Mouse (Mus musculus) stomach, embryonic 16.5 days (tissue): ENCODE measurements at regions not wholly inside any gene's neighbourhood (a gene's known extent, or its start where the extent isn't known, plus 50 kb on each side); places are given as distances from the start of the nearest gene placed in this dataset.

Experiments used
- ATAC-seq: fragments of 200-750 bp; cut with Nextera tagmentation; 2 replicates; pipeline ENCODE4 v1.8.0; 2017; ENCODE audit warnings: moderate number of reproducible peaks, moderate TSS enrichment; ENCODE audit not compliant: insufficient read depth, low FRiP score
- H3K27ac ChIP-seq: fragments of 300-500 bp; sonication (generic); 2 replicates; pipeline ENCODE4 v1.5.1; 2014; ENCODE audit warnings: low read length
- H3K27me3 ChIP-seq: fragments of 300-500 bp; sonication (generic); 2 replicates; pipeline ENCODE4 v1.6.1; 2014; ENCODE audit warnings: low read length, control low read depth, mixed read lengths; ENCODE audit not compliant: control insufficient read depth, insufficient read depth
- H3K36me3 ChIP-seq: fragments of 300-500 bp; sonication (generic); 2 replicates; pipeline ENCODE4 v1.6.1; 2014; ENCODE audit warnings: low read length; ENCODE audit not compliant: control insufficient read depth, insufficient read depth
- H3K4me1 ChIP-seq: fragments of 300-500 bp; sonication (generic); 2 replicates; pipeline ENCODE4 v1.6.1; 2014; ENCODE audit warnings: low read length, control low read depth, mixed read lengths; ENCODE audit not compliant: control insufficient read depth, insufficient read depth
- H3K4me2 ChIP-seq: fragments of 300-500 bp; sonication (generic); 2 replicates; pipeline ENCODE4 v1.6.1; 2014; ENCODE audit warnings: low read depth, low read length, mixed read lengths
- H3K4me3 ChIP-seq: fragments of 300-500 bp; sonication (generic); replicated peaks from 2 replicates; pipeline ENCODE4 v1.5.1; 2014; ENCODE audit warnings: mild to moderate bottlenecking, low read length
- H3K9ac ChIP-seq: fragments of 300-500 bp; sonication (generic); 2 replicates; pipeline ENCODE4 v1.6.1; 2014; ENCODE audit warnings: low read length
- H3K9me3 ChIP-seq: fragments of 300-500 bp; sonication (generic); replicated peaks from 2 replicates; pipeline ENCODE4 v1.6.1; 2016; ENCODE audit warnings: low read length, control low read depth; ENCODE audit not compliant: control insufficient read depth
- WGBS: fragments of 180-500 bp; shearing (Covaris S2); extraction: QIAGEN DNeasy Blood & Tissue Kit; methylation state at CpG from one replicate; pipeline ENCODE4 v1.1.7; 2014; 5-methylcytosine and 5-hydroxymethylcytosine counted together

- no peak overlapping the region for H3K4me2 ChIP-seq
- H3K4me3 ChIP-seq = no peak overlapping the region
- H3K27ac ChIP-seq = no peak overlapping the region
- ATAC-seq = no peak
- H3K9ac ChIP-seq = no peak overlapping the region
- H3K9me3 ChIP-seq = no peaks in the 10 kb centered on the region
- H3K27me3 ChIP-seq = no peaks in the 10 kb centered on the region
- no peaks in the 10 kb centered on the region for H3K4me1 ChIP-seq
- WGBS = 51% methylated on average over 11 of the region's 11 CpGs
- H3K36me3 ChIP-seq = no peaks in the 10 kb centered on the region
Measured at GRCm38 (mm10) chr2:105604553-105605116, 64.1 kb upstream of the Pax6 start.

GRCm38 (mm10) chr2:105607969-105608538 lies 60.6 kb upstream of the Pax6 start:
- WGBS = 57% methylated on average over 8 of the region's 8 CpGs
- H3K36me3 ChIP-seq = no peaks in the 10 kb centered on the region
- H3K4me1 ChIP-seq = 0 out of 2 replicates have a peak, but pooled peaks cover 3% of the 10 kb centered on the region
- H3K9me3 ChIP-seq = no peaks in the 10 kb centered on the region
- no peak overlapping the region for H3K4me2 ChIP-seq
- ATAC-seq = no peak
- H3K27me3 ChIP-seq = no peaks in the 10 kb centered on the region
- no peak overlapping the region for H3K9ac ChIP-seq
- no peak overlapping the region for H3K27ac ChIP-seq
- no peak overlapping the region for H3K4me3 ChIP-seq

- Histone ChIP-seq H3K36me3 (no peaks in the 10 kb centered on the region), H3K9ac (no peak overlapping the region), H3K4me3 (no peak overlapping the region), H3K9me3 (no peaks in the 10 kb centered on the region), H3K27ac (no peak overlapping the region), H3K4me1 (0 out of 2 replicates have a peak, but pooled peaks cover 3% of the 10 kb centered on the region), H3K4me2 (no peak overlapping the region), H3K27me3 (no peaks in the 10 kb centered on the region)
- no peak for ATAC-seq
- WGBS = 59% methylated on average over 7 of the region's 7 CpGs
Measured at GRCm38 (mm10) chr2:105608756-105609155, 59.9 kb upstream of the Pax6 start.

GRCm38 (mm10) chr2:105611014-105611413 lies 57.7 kb upstream of the Pax6 start:
- no peak overlapping the region for H3K27ac ChIP-seq
- no peak overlapping the region for H3K4me3 ChIP-seq
- 0 out of 2 replicates have a peak, but pooled peaks cover 3% of the 10 kb centered on the region for H3K4me1 ChIP-seq
- ATAC-seq = no peak
- no peaks in the 10 kb centered on the region for H3K36me3 ChIP-seq
- no peak overlapping the region for H3K9ac ChIP-seq
- WGBS = 67% methylated on average over 5 of the region's 5 CpGs
- no peaks in the 10 kb centered on the region for H3K27me3 ChIP-seq
- no peaks in the 10 kb centered on the region for H3K9me3 ChIP-seq
- H3K4me2 ChIP-seq = no peak overlapping the region

GRCm38 (mm10) chr2:105611651-105612050 lies 57.0 kb upstream of the Pax6 start:
- H3K4me2 ChIP-seq = no peak overlapping the region
- ATAC-seq = no peak
- 25% methylated on average over 4 of the region's 4 CpGs for WGBS

GRCm38 (mm10) chr2:105612051-105612664 lies 56.5 kb upstream of the Pax6 start:
- Histone ChIP-seq H3K9ac (no peak overlapping the region), H3K4me2 (no peak overlapping the region), H3K36me3 (no peaks in the 10 kb centered on the region), H3K27ac (no peak overlapping the region), H3K4me1 (0 out of 2 replicates have a peak, but pooled peaks cover 3% of the 10 kb centered on the region), H3K27me3 (no peaks in the 10 kb centered on the region), H3K4me3 (no peak overlapping the region), H3K9me3 (no peaks in the 10 kb centered on the region)
- 7% methylated on average over 21 of the region's 21 CpGs for WGBS
- no peak for ATAC-seq

More at GRCm38 (mm10) chr2:105611651-105612050, 57.0 kb upstream of the Pax6 start:
- no peak overlapping the region for H3K27ac ChIP-seq
- no peaks in the 10 kb centered on the region for H3K27me3 ChIP-seq
- H3K4me3 ChIP-seq = no peak overlapping the region
- no peaks in the 10 kb centered on the region for H3K36me3 ChIP-seq
- H3K9me3 ChIP-seq = no peaks in the 10 kb centered on the region
- H3K4me1 ChIP-seq = 0 out of 2 replicates have a peak, but pooled peaks cover 3% of the 10 kb centered on the region
- no peak overlapping the region for H3K9ac ChIP-seq

GRCm38 (mm10) chr2:105612706-105613105 lies 56.0 kb upstream of the Pax6 start:
- Histone ChIP-seq H3K36me3 (no peaks in the 10 kb centered on the region), H3K4me2 (no peak overlapping the region), H3K4me1 (0 out of 2 replicates have a peak, but pooled peaks cover 3% of the 10 kb centered on the region), H3K27me3 (no peaks in the 10 kb centered on the region), H3K27ac (no peak overlapping the region), H3K4me3 (no peak overlapping the region), H3K9me3 (no peaks in the 10 kb centered on the region), H3K9ac (no peak overlapping the region)
- ATAC-seq = no peak
- 46% methylated on average over 7 of the region's 7 CpGs for WGBS

GRCm38 (mm10) chr2:105613243-105613642 lies 55.5 kb upstream of the Pax6 start:
- Histone ChIP-seq H3K36me3 (no peaks in the 10 kb centered on the region), H3K9ac (no peak overlapping the region), H3K27me3 (no peaks in the 10 kb centered on the region), H3K4me3 (no peak overlapping the region), H3K9me3 (no peaks in the 10 kb centered on the region), H3K27ac (no peak overlapping the region), H3K4me1 (0 out of 2 replicates have a peak, but pooled peaks cover 3% of the 10 kb centered on the region), H3K4me2 (no peak overlapping the region)
- no peak for ATAC-seq
- 70% methylated on average over 6 of the region's 6 CpGs for WGBS
